Mouse (Mus musculus): ENCODE data around the gene Gm21943. TPM values are rescaled to one million over a fixed set of nuclear protein-coding genes. Genes with fewer than 3 reads are reported as not detected.
"Not testable (repeated sequence)": the region's sequence is repeated elsewhere in the genome, so short reads cannot be mapped to it uniquely, and the experiment has no call there.

The Gm21943 gene
- not detected for total RNA-seq (2021)
- long read RNA-seq, experiment 1, result 0 reads
- long read RNA-seq, experiment 2, result 0 reads

- not testable (repeated sequence) for DNase-seq
Measured at GRCm38 (mm10) chrY:57533644-57534043, at the start of gene Gm21943. TSS of gene Gm21943 (minus strand) at chrY:57533744.

Other genes starting within 250 kb of the Gm21943 start
- gene Gm28961, start 172.0 kb upstream of the Gm21943 start, total RNA-seq (2021), result not detected